Mouse (Mus musculus): Measurements from ENCODE around the gene Sept6. TPM values are rescaled to one million over a fixed set of nuclear protein-coding genes. Genes with fewer than 3 reads are reported as not detected.

The Sept6 gene
- 21.5 and 23.5 TPM in 2 replicates for polyA plus RNA-seq (2015; fragmentation: Nextera tagmentation; extraction: Ambion mirVana)

- Histone ChIP-seq H3K27ac (ENCODE audit: low read length) (no peak within 1 kb of the TSS), H3K27me3 (ENCODE audit: insufficient read depth, low read length) (no peaks in the 10 kb centered on the region; the same call in 1 of the 2 replicates), H3K4me3 (ENCODE audit: low read length) (no peak within 1 kb of the TSS), H3K4me1 (ENCODE audit: insufficient read depth, low read length) (no peaks in the 10 kb centered on the region), H3K4me2 (replicated peaks; ENCODE audit: low read depth, low read length) (no peak within 1 kb of the TSS), H3K9ac (replicated peaks; ENCODE audit: low read length) (no peak within 1 kb of the TSS), H3K36me3 (ENCODE audit: insufficient read depth, low read length) (no peaks in the 10 kb centered on the region), H3K9me3 (ENCODE audit: low read length) (no peaks in the 10 kb centered on the region)
- no peak for ATAC-seq (ENCODE audit: low FRiP score, low TSS enrichment)
- 74% methylated on average over 2 of the region's 2 CpGs for WGBS
Observed at GRCm38 (mm10) chrX:36991694-36992093, at the start of gene Sept6. Gene Sept6, minus strand, starts transcription at chrX:36991794.

DNA sequence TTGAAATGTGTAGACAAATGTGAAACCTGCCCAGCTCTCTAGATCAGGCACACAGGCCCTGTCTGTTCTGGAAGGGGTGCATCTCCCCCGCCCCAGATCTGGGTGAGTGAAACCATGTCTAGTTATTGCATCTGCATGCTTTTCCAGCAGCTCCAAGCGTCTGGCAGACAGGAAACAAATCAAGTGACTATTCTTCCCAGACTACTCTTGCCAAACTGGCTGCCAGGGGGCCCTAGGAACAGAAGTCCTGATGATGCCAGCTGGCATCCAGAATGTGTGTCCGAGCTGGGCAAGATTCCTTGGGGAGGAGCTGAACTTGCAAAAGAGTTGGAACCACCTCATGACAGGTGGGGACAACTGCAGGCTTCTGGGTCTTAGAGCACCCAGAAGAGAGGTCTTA, 36.8 kb upstream of the Sept6 start:
- 51% methylated on average over 3 of the region's 3 CpGs for WGBS
- no peak for ATAC-seq (ENCODE audit: low FRiP score, low TSS enrichment)

DNA sequence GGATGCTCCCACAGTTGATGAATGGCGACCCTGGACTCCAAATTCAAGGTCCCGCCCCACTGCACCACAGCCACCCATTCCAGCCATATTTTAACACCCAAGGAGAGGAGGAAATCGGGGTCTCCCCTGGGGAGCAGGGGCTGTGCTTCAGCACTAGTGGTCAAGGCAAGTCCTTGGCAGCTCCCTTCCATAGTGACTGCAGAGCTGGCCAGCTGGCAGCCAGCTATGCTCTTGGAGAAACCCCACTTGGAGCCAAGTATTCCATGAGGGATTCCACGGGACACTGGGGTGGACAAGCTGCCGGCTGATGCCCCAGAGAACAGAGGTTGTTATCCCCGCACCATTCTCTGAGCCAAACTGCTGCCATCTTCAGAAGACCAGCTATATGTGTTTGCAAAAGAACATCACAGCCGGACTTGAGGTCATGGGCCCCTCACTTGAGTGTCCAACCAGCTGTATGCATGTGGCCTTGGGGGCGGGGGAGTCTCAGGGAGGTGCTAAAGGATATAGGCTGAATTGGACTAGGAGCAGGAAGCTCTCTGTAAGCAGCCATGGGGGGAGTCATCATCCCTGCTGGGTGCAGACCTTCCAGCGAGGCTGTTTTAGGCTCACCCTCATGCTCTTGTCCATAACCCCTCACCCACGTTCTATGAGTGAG, 32.2 kb upstream of the Sept6 start:
- H3K36me3 ChIP-seq (ENCODE audit: insufficient read depth, low read length): no peaks in the 10 kb centered on the region
- no peaks in the 10 kb centered on the region for H3K27me3 ChIP-seq (ENCODE audit: insufficient read depth, low read length)
- peak; percentile 19; the same call in 1 of the 2 replicates for ATAC-seq (ENCODE audit: low FRiP score, low TSS enrichment)
- H3K4me2 ChIP-seq (replicated peaks; ENCODE audit: low read depth, low read length): no peak overlapping the region
- H3K27ac ChIP-seq (ENCODE audit: low read length): no peak overlapping the region
- H3K9me3 ChIP-seq (ENCODE audit: low read length): no peaks in the 10 kb centered on the region
- no peak overlapping the region for H3K4me3 ChIP-seq (ENCODE audit: low read length)
- H3K4me1 ChIP-seq (ENCODE audit: insufficient read depth, low read length): no peaks in the 10 kb centered on the region
- WGBS: 74% methylated on average over 10 of the region's 10 CpGs
- no peak overlapping the region for H3K9ac ChIP-seq (replicated peaks; ENCODE audit: low read length)

More for the DNA sequence above, 36.8 kb upstream of the Sept6 start:
- no peaks in the 10 kb centered on the region for H3K9me3 ChIP-seq (ENCODE audit: low read length)
- H3K27me3 ChIP-seq (ENCODE audit: insufficient read depth, low read length): no peaks in the 10 kb centered on the region
- H3K4me2 ChIP-seq (replicated peaks; ENCODE audit: low read depth, low read length): no peak overlapping the region
- no peak overlapping the region for H3K9ac ChIP-seq (replicated peaks; ENCODE audit: low read length)
- no peaks in the 10 kb centered on the region for H3K4me1 ChIP-seq (ENCODE audit: insufficient read depth, low read length)
- no peak overlapping the region for H3K4me3 ChIP-seq (ENCODE audit: low read length)
- no peak overlapping the region for H3K27ac ChIP-seq (ENCODE audit: low read length)
- no peaks in the 10 kb centered on the region for H3K36me3 ChIP-seq (ENCODE audit: insufficient read depth, low read length)

- Histone ChIP-seq H3K4me2 (replicated peaks; ENCODE audit: low read depth, low read length) (no peak overlapping the region), H3K27ac (ENCODE audit: low read length) (no peak overlapping the region), H3K36me3 (ENCODE audit: insufficient read depth, low read length) (no peaks in the 10 kb centered on the region), H3K27me3 (ENCODE audit: insufficient read depth, low read length) (no peaks in the 10 kb centered on the region), H3K9me3 (ENCODE audit: low read length) (no peaks in the 10 kb centered on the region), H3K4me1 (ENCODE audit: insufficient read depth, low read length) (no peaks in the 10 kb centered on the region), H3K9ac (replicated peaks; ENCODE audit: low read length) (no peak overlapping the region), H3K4me3 (ENCODE audit: low read length) (no peak overlapping the region)
- WGBS: 22% methylated on average over 3 of the region's 3 CpGs
- no peak for ATAC-seq (ENCODE audit: low FRiP score, low TSS enrichment)
Observed at GRCm38 (mm10) chrX:37022690-37023089, 31.1 kb upstream of the Sept6 start.

DNA sequence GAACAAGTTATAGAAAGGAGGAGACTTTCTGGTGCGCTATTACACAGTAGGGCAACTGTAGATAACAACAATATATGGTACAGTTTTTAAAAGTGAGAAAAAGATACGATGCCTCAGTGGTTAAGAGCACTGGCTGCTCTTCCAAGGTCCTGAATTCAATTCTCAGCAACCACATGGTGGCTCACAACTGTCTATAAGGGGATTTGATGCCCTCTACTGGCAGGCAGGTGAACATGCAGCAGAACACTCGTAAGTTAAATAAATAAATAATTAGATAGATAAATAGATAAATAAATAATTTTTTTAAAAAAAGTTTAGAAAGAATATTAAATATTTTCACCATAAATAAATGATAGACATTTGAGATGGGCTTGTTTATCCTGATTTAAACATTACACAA, 27.5 kb upstream of the Sept6 start:
- no peaks in the 10 kb centered on the region for H3K4me1 ChIP-seq (ENCODE audit: insufficient read depth, low read length)
- no peaks in the 10 kb centered on the region for H3K36me3 ChIP-seq (ENCODE audit: insufficient read depth, low read length)
- no peak overlapping the region for H3K4me3 ChIP-seq (ENCODE audit: low read length)
- no peaks in the 10 kb centered on the region for H3K27me3 ChIP-seq (ENCODE audit: insufficient read depth, low read length)
- WGBS: 67% methylated on average over 3 of the region's 3 CpGs
- no peak for ATAC-seq (ENCODE audit: low FRiP score, low TSS enrichment)
- no peaks in the 10 kb centered on the region for H3K9me3 ChIP-seq (ENCODE audit: low read length)
- H3K9ac ChIP-seq (replicated peaks; ENCODE audit: low read length): no peak overlapping the region
- no peak overlapping the region for H3K27ac ChIP-seq (ENCODE audit: low read length)
- H3K4me2 ChIP-seq (replicated peaks; ENCODE audit: low read depth, low read length): no peak overlapping the region

- no peaks in the 10 kb centered on the region for H3K4me1 ChIP-seq (ENCODE audit: insufficient read depth, low read length)
- H3K4me2 ChIP-seq (replicated peaks; ENCODE audit: low read depth, low read length): no peak overlapping the region
- no peaks in the 10 kb centered on the region for H3K27me3 ChIP-seq (ENCODE audit: insufficient read depth, low read length)
- H3K4me3 ChIP-seq (ENCODE audit: low read length): no peak overlapping the region
- no peaks in the 10 kb centered on the region for H3K9me3 ChIP-seq (ENCODE audit: low read length)
- no peak overlapping the region for H3K9ac ChIP-seq (replicated peaks; ENCODE audit: low read length)
- 90% methylated on average over 9 of the region's 9 CpGs for WGBS
- no peak overlapping the region for H3K27ac ChIP-seq (ENCODE audit: low read length)
- no peak for ATAC-seq (ENCODE audit: low FRiP score, low TSS enrichment)
- no peaks in the 10 kb centered on the region for H3K36me3 ChIP-seq (ENCODE audit: insufficient read depth, low read length)
Observed at GRCm38 (mm10) chrX:37018150-37018654, 26.6 kb upstream of the Sept6 start.

- no peak overlapping the region for H3K9ac ChIP-seq (replicated peaks; ENCODE audit: low read length)
- WGBS: 73% methylated on average over 5 of the region's 5 CpGs
- no peak overlapping the region for H3K4me2 ChIP-seq (replicated peaks; ENCODE audit: low read depth, low read length)
- H3K9me3 ChIP-seq (ENCODE audit: low read length): no peaks in the 10 kb centered on the region
- no peak for ATAC-seq (ENCODE audit: low FRiP score, low TSS enrichment)
- H3K36me3 ChIP-seq (ENCODE audit: insufficient read depth, low read length): no peaks in the 10 kb centered on the region
- H3K27me3 ChIP-seq (ENCODE audit: insufficient read depth, low read length): no peaks in the 10 kb centered on the region
- no peaks in the 10 kb centered on the region for H3K4me1 ChIP-seq (ENCODE audit: insufficient read depth, low read length)
- H3K4me3 ChIP-seq (ENCODE audit: low read length): no peak overlapping the region
- H3K27ac ChIP-seq (ENCODE audit: low read length): no peak overlapping the region
Observed at GRCm38 (mm10) chrX:37013870-37014269, 22.3 kb upstream of the Sept6 start.

- H3K9me3 ChIP-seq (ENCODE audit: low read length): no peaks in the 10 kb centered on the region
- H3K36me3 ChIP-seq (ENCODE audit: insufficient read depth, low read length): no peaks in the 10 kb centered on the region
- H3K27me3 ChIP-seq (ENCODE audit: insufficient read depth, low read length): no peaks in the 10 kb centered on the region; the same call in 1 of the 2 replicates
- ATAC-seq (ENCODE audit: low FRiP score, low TSS enrichment): no peak
- no peak overlapping the region for H3K9ac ChIP-seq (replicated peaks; ENCODE audit: low read length)
- H3K4me3 ChIP-seq (ENCODE audit: low read length): no peak overlapping the region
- H3K27ac ChIP-seq (ENCODE audit: low read length): no peak overlapping the region
- H3K4me2 ChIP-seq (replicated peaks; ENCODE audit: low read depth, low read length): no peak overlapping the region
- H3K4me1 ChIP-seq (ENCODE audit: insufficient read depth, low read length): no peaks in the 10 kb centered on the region
- WGBS: 89% methylated on average over 4 of the region's 4 CpGs
Observed at GRCm38 (mm10) chrX:36991039-36991438, 555 bp downstream of the Sept6 start.

GRCm38 (mm10) chrX:36989752-36990404, 1.7 kb downstream of the Sept6 start:
- no peaks in the 10 kb centered on the region; the same call in 1 of the 2 replicates for H3K27me3 ChIP-seq (ENCODE audit: insufficient read depth, low read length)
- no peaks in the 10 kb centered on the region for H3K4me1 ChIP-seq (ENCODE audit: insufficient read depth, low read length)
- H3K9ac ChIP-seq (replicated peaks; ENCODE audit: low read length): peak overlapping the region; percentile 69; the same call in 1 of the 2 replicates
- no peak overlapping the region for H3K27ac ChIP-seq (ENCODE audit: low read length)
- H3K4me2 ChIP-seq (replicated peaks; ENCODE audit: low read depth, low read length): peak overlapping the region; percentile 67
- no peaks in the 10 kb centered on the region for H3K9me3 ChIP-seq (ENCODE audit: low read length)
- no peaks in the 10 kb centered on the region for H3K36me3 ChIP-seq (ENCODE audit: insufficient read depth, low read length)
- 40% methylated on average over 7 of the region's 11 CpGs for WGBS
- peak overlapping the region; percentile 62 for H3K4me3 ChIP-seq (ENCODE audit: low read length)
- ATAC-seq (ENCODE audit: low FRiP score, low TSS enrichment): peak; percentile 47

- ATAC-seq (ENCODE audit: low FRiP score, low TSS enrichment): peak; percentile 97
- H3K27me3 ChIP-seq (ENCODE audit: insufficient read depth, low read length): no peaks in the 10 kb centered on the region; the same call in 1 of the 2 replicates
- peak overlapping the region; percentile 69 for H3K9ac ChIP-seq (replicated peaks; ENCODE audit: low read length)
- H3K4me3 ChIP-seq (ENCODE audit: low read length): peak overlapping the region; percentile 62
- H3K4me1 ChIP-seq (ENCODE audit: insufficient read depth, low read length): 0 out of 2 replicates have a peak, but pooled peaks cover 1% of the 10 kb centered on the region
- H3K9me3 ChIP-seq (ENCODE audit: low read length): no peaks in the 10 kb centered on the region
- 21% methylated on average over 24 of the region's 29 CpGs for WGBS
- H3K36me3 ChIP-seq (ENCODE audit: insufficient read depth, low read length): no peaks in the 10 kb centered on the region
- no peak overlapping the region for H3K27ac ChIP-seq (ENCODE audit: low read length)
- H3K4me2 ChIP-seq (replicated peaks; ENCODE audit: low read depth, low read length): peak overlapping the region; percentile 67
Observed at GRCm38 (mm10) chrX:36989234-36989751, 2.3 kb downstream of the Sept6 start.

All from kidney, embryonic 16.5 days (tissue).